Mouse (Mus musculus) induced T-regulatory cell, adult 2 months (primary cell): ENCODE measurements around the gene Plrg1.

Source experiments
- DNase-seq: peaks from one replicate; pipeline ENCODE4 v3.0.0-alpha.2; 2012; ENCODE audit warnings: low read depth

Gene Plrg1

GRCm38 (mm10) chr3:83052102-83052501, 3.2 kb upstream of the Plrg1 start:
- DNase-seq, result no peak

GRCm38 (mm10) chr3:83053126-83053525, 2.2 kb upstream of the Plrg1 start:
- peak; percentile 8 for DNase-seq

- peak; percentile 74 for DNase-seq
Measured at GRCm38 (mm10) chr3:83053758-83054157, 1.6 kb upstream of the Plrg1 start.

DNA sequence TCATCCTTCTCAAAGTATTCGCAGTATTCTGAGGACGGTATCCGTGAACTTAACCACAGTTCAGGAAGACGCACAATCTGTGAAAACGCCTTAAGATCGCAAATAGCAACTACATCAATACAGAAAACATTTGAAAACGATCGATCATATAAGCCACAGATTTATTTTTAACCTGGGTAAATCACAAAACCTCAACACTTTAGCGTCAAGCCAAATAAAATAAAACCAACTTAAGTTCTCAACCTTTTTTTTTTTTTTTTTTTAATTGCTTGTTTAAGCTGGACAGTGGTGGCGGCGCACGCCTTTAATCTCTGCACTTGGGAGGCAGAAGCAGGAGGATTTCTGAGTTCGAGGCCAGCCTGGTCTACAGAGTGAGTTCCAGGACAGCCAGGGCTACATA, 563 bp upstream of the Plrg1 start:
- no peak for DNase-seq

- peak; percentile 10 for DNase-seq
Measured at GRCm38 (mm10) chr3:83057046-83057445, 1.7 kb downstream of the Plrg1 start.

DNA sequence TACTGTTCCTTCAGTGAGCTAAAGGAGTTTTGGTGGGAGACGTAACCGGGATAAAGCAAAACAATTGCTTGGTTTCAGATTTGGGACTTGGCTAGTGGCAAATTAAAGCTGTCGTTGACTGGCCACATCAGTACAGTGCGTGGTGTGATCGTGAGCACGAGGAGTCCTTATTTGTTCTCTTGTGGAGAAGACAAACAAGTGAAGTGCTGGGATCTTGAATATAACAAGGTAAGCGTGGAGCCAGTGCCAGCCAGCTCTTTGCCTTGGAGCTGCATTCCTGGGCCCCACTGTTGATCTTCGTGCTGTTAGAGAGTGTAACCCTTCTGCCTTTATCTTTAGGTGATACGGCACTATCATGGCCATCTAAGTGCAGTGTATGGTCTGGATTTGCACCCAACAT, 12.6 kb downstream of the Plrg1 start:
- DNase-seq, result no peak

DNA sequence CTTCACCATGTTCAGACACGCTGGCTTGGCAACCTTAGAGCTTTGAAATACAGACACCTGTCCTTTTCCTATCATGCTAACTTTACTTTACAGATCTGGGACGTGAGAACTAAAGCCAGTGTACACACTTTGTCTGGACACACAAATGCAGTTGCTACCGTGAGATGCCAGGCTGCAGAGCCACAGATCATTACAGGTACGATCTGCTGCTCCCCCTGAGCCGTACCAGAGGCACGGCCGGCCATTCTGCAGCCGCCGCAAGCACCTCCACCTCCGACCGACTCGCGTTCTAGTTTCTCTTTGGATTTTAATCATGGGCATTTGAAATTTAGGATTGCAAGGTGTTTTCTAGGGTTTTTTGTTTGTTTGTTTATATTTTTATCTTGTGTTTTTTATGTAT, 13.5 kb downstream of the Plrg1 start:
- no peak for DNase-seq

- no peak for DNase-seq
Measured at GRCm38 (mm10) chr3:83070231-83070630, 14.9 kb downstream of the Plrg1 start.

- DNase-seq, result no peak
Measured at GRCm38 (mm10) chr3:83076563-83076962, 21.2 kb downstream of the Plrg1 start.

GRCm38 (mm10) chr3:83080567-83081055, 25.3 kb downstream of the Plrg1 start:
- DNase-seq, result peak; percentile 75

- no peak for DNase-seq
Measured at GRCm38 (mm10) chr3:83097586-83097985, 42.3 kb downstream of the Plrg1 start.

DNA sequence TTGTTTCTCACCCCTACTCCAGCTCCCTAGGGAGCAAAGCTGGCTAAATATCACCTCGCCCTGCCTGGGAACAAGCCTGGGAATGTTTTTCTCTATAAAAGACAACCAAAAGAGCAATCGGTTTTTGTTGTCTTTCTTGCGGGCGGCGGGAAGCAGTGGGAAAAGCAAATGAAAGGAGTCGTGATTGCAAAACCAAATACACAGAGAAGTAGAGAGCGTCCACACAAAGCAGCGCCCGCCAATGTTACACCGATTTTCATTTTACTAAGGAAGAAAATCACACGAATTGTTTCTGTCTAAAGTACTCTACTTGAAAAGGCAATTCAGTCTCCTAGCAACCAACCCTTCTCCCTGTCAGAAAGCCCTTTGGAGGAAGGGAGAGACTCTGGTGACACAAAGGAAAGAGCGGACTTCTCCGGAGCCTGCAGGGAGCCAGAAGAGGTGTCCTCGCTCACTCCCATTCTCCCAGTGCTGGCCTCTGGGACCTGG, 43.3 kb downstream of the Plrg1 start:
- no peak for DNase-seq

- no peak for DNase-seq
Measured at GRCm38 (mm10) chr3:83099139-83099538, 43.8 kb downstream of the Plrg1 start.

DNA sequence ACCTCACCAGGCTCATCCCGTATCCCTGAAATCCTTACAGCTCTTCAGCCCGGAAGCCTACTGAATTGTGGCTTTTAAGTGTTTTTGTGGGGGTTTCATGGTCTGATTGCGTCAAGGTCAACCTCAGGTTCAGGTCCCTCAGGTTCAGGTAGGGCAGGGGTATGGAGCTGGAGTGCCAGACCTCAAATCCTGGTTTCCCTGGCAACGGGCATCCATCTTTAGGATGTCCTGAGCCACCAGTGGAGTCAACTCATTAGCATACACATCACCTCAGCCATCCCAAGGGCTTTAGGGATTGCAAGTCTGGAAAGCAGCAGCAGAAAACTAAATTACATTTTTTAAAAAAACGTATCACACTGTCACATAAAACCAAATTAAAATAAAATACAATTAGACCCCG, 44.3 kb downstream of the Plrg1 start:
- DNase-seq, result no peak

DNA sequence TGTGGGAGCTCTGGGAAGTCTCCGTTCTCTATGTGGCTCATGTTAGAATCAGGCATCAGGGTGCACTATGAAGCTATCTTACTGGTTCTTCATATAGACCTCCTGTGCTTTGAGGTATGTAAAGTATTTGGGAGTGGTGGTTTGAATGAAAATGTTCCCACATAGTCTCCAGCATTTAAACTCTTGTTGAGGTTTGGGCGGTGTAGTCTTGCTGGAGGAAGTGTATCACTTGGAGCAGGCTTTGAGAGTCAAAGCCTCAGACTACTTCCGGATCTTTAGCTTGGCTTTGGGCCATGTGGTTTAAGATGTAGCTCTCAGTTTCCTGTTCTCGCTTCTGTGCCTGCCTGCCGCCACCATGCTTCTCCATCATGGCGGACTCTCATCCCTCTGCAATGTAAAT, 47.0 kb downstream of the Plrg1 start:
- no peak for DNase-seq

GRCm38 (mm10) chr3:83110163-83110562, 54.8 kb downstream of the Plrg1 start:
- DNase-seq, result peak; percentile 18

- DNase-seq, result no peak
Measured at GRCm38 (mm10) chr3:83111485-83112261, 56.4 kb downstream of the Plrg1 start.

- DNase-seq, result no peak
Measured at GRCm38 (mm10) chr3:83112869-83113268, 57.5 kb downstream of the Plrg1 start.

DNA sequence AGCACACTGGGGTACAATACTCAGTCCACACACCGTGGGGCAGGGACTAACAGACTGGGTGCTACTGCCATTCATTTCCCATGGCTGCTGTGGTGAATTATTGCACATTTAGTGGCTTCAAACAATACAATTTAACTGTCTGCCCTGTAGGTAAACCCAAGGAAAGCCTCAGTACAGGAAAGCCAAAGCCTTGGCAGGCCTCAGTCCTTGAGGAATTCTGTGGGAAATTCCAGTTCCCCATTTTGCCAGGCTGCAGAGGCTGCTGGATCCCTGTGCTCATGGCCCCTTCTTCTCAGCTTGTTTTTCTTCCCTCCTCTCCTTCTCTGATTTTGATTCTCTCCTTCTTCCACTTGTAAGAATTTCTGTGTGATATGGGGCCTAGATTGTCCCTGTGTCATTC, 59.6 kb downstream of the Plrg1 start:
- DNase-seq, result no peak

- DNase-seq, result no peak
Measured at GRCm38 (mm10) chr3:83117592-83117991, 62.3 kb downstream of the Plrg1 start.
